Mouse (Mus musculus) cerebellum, adult 11-12 months (tissue): ENCODE results near the gene Pola1.

Experiments
- DNase-seq: peaks from one replicate; pipeline ENCODE4 v3.0.0; 2022

Pola1 gene

GRCm38 (mm10) chrX:93286291-93286893, 345.6 kb downstream of the Pola1 start, which contains the start of gene Arx:
Gene Arx, plus strand, starts transcription at chrX:93286445.
- no peak for DNase-seq

- no peak for DNase-seq
Measured at GRCm38 (mm10) chrX:93285091-93285490, 346.9 kb downstream of the Pola1 start.

GRCm38 (mm10) chrX:93281756-93282155, 350.2 kb downstream of the Pola1 start:
- DNase-seq: no peak

- DNase-seq: no peak
Measured at GRCm38 (mm10) chrX:93281028-93281723, 350.8 kb downstream of the Pola1 start.

DNA sequence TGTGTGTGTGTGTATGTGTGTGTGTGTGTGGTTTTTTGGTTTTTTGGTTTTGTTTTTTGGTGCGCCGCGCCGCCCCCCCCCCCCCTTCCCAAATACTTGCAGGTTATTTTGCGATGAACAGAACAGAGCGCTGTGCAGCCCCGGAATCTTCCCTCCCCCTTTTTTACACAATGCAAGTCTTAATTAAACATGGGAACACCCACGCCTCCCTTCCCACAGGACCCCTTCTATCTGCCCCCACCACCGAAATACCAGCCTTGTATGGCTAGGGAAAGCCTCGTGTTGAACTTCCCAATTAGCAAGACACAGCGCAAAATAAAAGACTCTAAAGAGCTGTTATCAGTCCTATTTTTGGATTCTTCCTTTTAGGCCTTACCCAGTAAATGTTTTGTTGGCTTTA, 352.0 kb downstream of the Pola1 start:
- no peak for DNase-seq

GRCm38 (mm10) chrX:93275689-93276088, 356.3 kb downstream of the Pola1 start:
- DNase-seq: no peak
